Mouse (Mus musculus) olfactory bulb, adult 2 months (tissue): Measurements from ENCODE around the gene Shq1. TPM values are rescaled to one million over a fixed set of nuclear protein-coding genes. Genes with fewer than 3 reads are reported as not detected.

Experiments
- H3K27ac ChIP-seq: fragments of 200-500 bp; 2 replicates; pipeline ENCODE4 v1.5.1; 2012; ENCODE audit warnings: low read depth, low read length; ENCODE audit not compliant: insufficient read depth
- H3K4me1 ChIP-seq: fragments of 200-500 bp; 2 replicates; pipeline ENCODE4 v1.6.1; 2012; ENCODE audit warnings: low read length; ENCODE audit not compliant: control insufficient read depth, insufficient read depth
- H3K4me3 ChIP-seq: fragments of 200-500 bp; 2 replicates; pipeline ENCODE4 v1.5.1; 2012; ENCODE audit warnings: mild to moderate bottlenecking, low read depth, low read length, moderate library complexity; ENCODE audit not compliant: insufficient read depth
- CTCF ChIP-seq: fragments of 200-500 bp; IDR thresholded peaks from 2 replicates; pipeline ENCODE4 v1.5.1; 2012; ENCODE audit warnings: low read depth, mild to moderate bottlenecking, low read length, moderate library complexity; ENCODE audit not compliant: insufficient read depth
- POLR2A ChIP-seq: fragments of 200-500 bp; IDR thresholded peaks from 2 replicates; pipeline ENCODE4 v1.6.1; 2012; ENCODE audit warnings: mild to moderate bottlenecking, low read depth, low read length, moderate library complexity; ENCODE audit not compliant: insufficient read depth
- WGBS: fragments of 180-500 bp; shearing (Covaris S2); methylation state at CpG from one replicate; pipeline ENCODE4 v1.1.7; 2018; 5-methylcytosine and 5-hydroxymethylcytosine counted together
- polyA plus RNA-seq: library from polyadenylated mRNA; stranded (reverse); fragments of >200 nt; gene quantifications from 2 replicates; pipeline ENCODE4 v1.2.4, GENCODE M21; 2012; ENCODE audit warnings: low replicate concordance; ENCODE audit not compliant: missing spikeins, insufficient read depth, insufficient read length

Shq1 gene
- polyA plus RNA-seq, 1 experiment, result not detected

DNA sequence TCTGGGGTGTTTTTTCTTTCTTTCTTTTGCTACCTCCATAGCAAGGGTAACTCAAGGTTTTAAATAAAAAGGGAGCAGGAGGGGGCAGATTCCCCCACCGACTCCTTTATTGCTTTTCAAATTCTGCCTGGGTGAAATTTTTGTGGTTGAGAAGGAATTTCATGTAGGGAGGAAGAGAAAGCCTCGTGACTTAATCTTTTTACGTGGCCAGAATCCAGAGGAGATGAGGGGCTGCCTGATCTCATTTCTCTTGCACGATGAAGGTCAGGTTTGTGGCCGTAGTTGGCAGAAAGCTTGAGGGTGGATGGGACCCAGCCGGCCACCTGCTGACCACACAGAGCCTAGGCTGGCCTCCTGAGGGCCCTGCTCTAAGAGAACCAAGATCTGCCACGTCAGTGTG, 36.6 kb upstream of the Shq1 start:
- H3K27ac ChIP-seq, result no peak overlapping the region
- 82% methylated on average over 7 of the region's 7 CpGs for WGBS
- H3K4me3 ChIP-seq, result no peak overlapping the region
- TF ChIP-seq POLR2A (no peak), CTCF (no peak)
- H3K4me1 ChIP-seq, result peaks cover 14% of the 10 kb centered on the region; the same call in 1 of the 2 replicates

- TF ChIP-seq POLR2A (no peak), CTCF (no peak)
- no peak overlapping the region for H3K4me3 ChIP-seq
- H3K27ac ChIP-seq, result no peak overlapping the region
- 93% methylated on average over 6 of the region's 6 CpGs for WGBS
- peaks cover 14% of the 10 kb centered on the region; the same call in 1 of the 2 replicates for H3K4me1 ChIP-seq
Observed at GRCm38 (mm10) chr6:100706861-100707260, 35.9 kb upstream of the Shq1 start.

- TF ChIP-seq CTCF (no peak), POLR2A (no peak)
- Histone ChIP-seq H3K4me1 (peaks cover 14% of the 10 kb centered on the region; the same call in 1 of the 2 replicates), H3K27ac (no peak overlapping the region), H3K4me3 (peak overlapping the region; percentile 86)
- 7% methylated on average over 15 of the region's 15 CpGs for WGBS
Observed at GRCm38 (mm10) chr6:100705366-100705811, 34.4 kb upstream of the Shq1 start.

DNA sequence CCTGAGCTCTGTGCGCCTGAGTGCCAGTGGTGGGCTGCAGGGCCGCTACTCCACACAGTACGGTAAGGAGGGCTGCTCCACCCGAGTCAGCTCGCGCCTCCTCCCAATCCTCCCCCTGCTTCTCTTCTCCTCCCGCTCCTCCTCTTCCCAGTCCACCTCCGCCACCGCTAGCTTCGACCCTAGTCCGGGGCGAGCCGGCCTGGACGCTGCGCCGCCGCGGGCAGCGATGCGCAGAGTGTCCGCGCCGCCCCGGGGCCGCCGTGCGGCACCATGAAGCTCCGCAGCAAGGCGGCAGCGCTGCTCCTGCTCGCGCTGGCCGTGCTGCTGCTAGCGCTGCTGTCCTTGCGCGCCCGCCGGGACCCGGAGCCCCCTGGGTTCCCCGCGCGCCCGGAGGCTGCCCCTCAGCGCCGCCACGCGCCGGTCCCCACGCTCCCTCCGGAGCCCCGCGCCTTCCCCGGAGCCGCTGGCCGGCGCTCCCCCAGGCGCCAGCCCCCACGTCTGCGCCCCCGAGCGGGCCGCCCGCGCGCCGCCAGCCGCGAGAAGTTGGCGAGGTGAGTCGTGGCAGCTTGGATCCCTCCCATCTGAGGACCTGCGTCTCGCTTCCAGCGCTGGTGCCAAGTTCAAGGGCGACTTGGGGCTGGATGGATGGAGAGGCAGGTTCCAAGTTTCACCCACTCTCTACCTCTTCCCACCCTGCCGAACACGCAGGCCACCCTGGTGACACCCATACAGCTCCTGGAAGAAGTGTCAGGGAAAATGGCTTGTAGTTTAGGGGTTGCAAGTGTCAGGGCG, 33.8 kb upstream of the Shq1 start, which contains the start of gene Gxylt2:
Gene Gxylt2, plus strand, starts transcription at position 161 of the 792 bp plus-strand sequence.
- peak within 1 kb of the TSS; percentile 42; the same call in 1 of the 2 replicates for H3K27ac ChIP-seq
- peaks cover 14% of the 10 kb centered on the region; the same call in 1 of the 2 replicates for H3K4me1 ChIP-seq
- H3K4me3 ChIP-seq, result peak within 1 kb of the TSS; percentile 86
- TF ChIP-seq POLR2A (no peak), CTCF (no peak)
- under 1% methylated on average over 77 of the region's 77 CpGs for WGBS

- H3K4me1 ChIP-seq, result peaks cover 11% of the 10 kb centered on the region; the same call in 1 of the 2 replicates
- peak overlapping the region; percentile 86 for H3K4me3 ChIP-seq
- TF ChIP-seq CTCF, result no peak
- no peak for TF ChIP-seq POLR2A
- 27% methylated on average over 8 of the region's 8 CpGs for WGBS
- no peak overlapping the region for H3K27ac ChIP-seq
Observed at GRCm38 (mm10) chr6:100704197-100704573, 33.2 kb upstream of the Shq1 start.

DNA sequence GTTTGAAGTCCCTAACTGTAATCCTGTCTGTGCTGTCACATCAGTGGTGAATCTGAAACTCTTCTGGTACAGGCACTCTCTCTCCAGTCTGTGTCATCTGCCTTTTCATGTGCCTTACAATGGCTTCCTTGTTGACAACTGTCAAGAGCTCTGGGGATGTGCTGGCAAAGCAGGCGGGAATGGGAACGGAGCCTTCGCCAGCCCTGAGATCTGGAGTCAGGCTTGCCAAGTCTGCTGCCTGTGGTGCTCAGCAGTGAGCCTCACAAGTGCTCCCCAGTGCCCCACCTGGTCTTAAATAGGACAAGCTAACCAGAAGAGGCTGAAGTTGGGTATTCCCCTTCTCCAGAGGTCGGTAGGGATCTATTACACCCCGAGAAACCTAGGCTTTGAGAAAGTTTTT, 29.8 kb upstream of the Shq1 start:
- H3K4me3 ChIP-seq, result no peak overlapping the region
- WGBS, result 62% methylated on average over 5 of the region's 5 CpGs
- no peak for TF ChIP-seq CTCF
- TF ChIP-seq POLR2A, result no peak
- peaks cover 11% of the 10 kb centered on the region; the same call in 1 of the 2 replicates for H3K4me1 ChIP-seq
- no peak overlapping the region for H3K27ac ChIP-seq

- TF ChIP-seq CTCF, result no peak
- TF ChIP-seq POLR2A, result no peak
- 86% methylated on average over 5 of the region's 5 CpGs for WGBS
- Histone ChIP-seq H3K27ac (no peak overlapping the region), H3K4me1 (peaks cover 6% of the 10 kb centered on the region; the same call in 1 of the 2 replicates), H3K4me3 (no peak overlapping the region)
Observed at GRCm38 (mm10) chr6:100699986-100700385, 29.0 kb upstream of the Shq1 start.

GRCm38 (mm10) chr6:100686341-100686740, 15.4 kb upstream of the Shq1 start:
- TF ChIP-seq POLR2A, result no peak
- no peak for TF ChIP-seq CTCF
- no peak overlapping the region for H3K4me3 ChIP-seq
- no peak overlapping the region; the same call in 1 of the 2 replicates for H3K27ac ChIP-seq
- H3K4me1 ChIP-seq, result peaks cover 12% of the 10 kb centered on the region
- 94% methylated on average over 2 of the region's 2 CpGs for WGBS

DNA sequence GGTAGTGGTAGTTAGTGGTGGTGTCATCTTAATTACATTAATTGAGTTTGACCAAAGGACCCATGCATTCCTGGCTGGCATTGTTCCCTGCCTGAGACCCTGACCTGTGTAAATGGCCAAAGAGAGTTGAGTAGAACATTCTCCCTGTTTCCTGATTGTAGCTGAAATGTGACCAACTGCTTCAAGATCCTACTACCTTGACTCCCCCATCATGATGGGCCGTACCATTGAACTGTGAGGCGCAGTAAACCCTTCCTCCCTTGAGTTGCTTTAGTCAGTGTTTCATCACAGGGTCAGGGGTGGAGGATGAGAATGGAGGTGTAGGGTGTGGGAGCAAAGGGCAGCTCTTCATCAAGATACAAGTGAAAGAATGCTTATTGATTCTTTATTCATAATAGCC, 7.7 kb upstream of the Shq1 start:
- Histone ChIP-seq H3K27ac (no peak overlapping the region), H3K4me3 (no peak overlapping the region), H3K4me1 (no peaks in the 10 kb centered on the region)
- TF ChIP-seq POLR2A, result no peak
- TF ChIP-seq CTCF, result no peak
- whole genome bisulfite sequencing, result 93% methylated on average over 2 of the region's 2 CpGs

- no peaks in the 10 kb centered on the region for H3K4me1 ChIP-seq
- TF ChIP-seq POLR2A (no peak), CTCF (no peak)
- no peak overlapping the region for H3K27ac ChIP-seq
- WGBS, result 86% methylated on average over 7 of the region's 7 CpGs
- no peak overlapping the region for H3K4me3 ChIP-seq
Observed at GRCm38 (mm10) chr6:100676461-100676860, 5.5 kb upstream of the Shq1 start.
